Mouse (Mus musculus): ENCODE results near the gene Catsperd. TPM values are rescaled to one million over a fixed set of nuclear protein-coding genes. Genes with fewer than 3 reads are reported as not detected.

Catsperd gene
- polyA plus RNA-seq, 1 experiment from 2014 or later: 0.33 TPM

DNA sequence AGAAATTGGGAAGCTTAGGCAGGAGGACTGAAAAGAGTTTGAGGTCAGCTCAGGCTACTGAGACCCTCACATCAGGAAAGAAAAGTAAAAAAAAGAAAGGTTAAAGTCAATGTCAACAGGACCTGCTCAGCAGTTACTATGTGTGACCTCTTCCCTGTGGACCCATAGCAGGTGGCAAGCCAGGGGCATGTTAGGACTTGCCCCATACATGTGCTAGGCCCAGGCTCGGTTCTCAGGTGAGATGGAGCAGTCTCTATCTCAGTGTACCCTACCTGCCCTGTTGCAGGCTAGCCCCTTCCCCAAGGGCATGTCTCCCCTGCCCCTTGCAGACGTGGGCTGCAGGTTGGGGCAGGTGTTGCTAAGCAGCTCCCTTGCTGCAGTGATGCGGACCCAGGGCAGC is 81.8 kb downstream of the Catsperd start:
- WGBS (ENCODE audit: insufficient replicate concordance): 84% methylated on average over 3 of the region's 3 CpGs
- Histone ChIP-seq H3K4me3 (ENCODE audit: low read depth, low read length) (no peak overlapping the region), H3K27me3 (ENCODE audit: insufficient read depth, low read length) (no peaks in the 10 kb centered on the region), H3K4me1 (ENCODE audit: insufficient read depth) (no peaks in the 10 kb centered on the region), H3K9me3 (ENCODE audit: low read length) (no peaks in the 10 kb centered on the region), H3K4me2 (ENCODE audit: low read depth, low read length) (no peak overlapping the region), H3K36me3 (replicated peaks; ENCODE audit: insufficient read depth, low read length) (peaks cover 74% of the 10 kb centered on the region), H3K9ac (replicated peaks) (no peak overlapping the region), H3K27ac (ENCODE audit: low read depth) (no peak overlapping the region)
- ATAC-seq (no peak), DNase-seq (no peak)
- TF ChIP-seq EP300 (IDR thresholded peaks at IDR 0.05; ENCODE audit: low read depth): no peak
- no peak for TF ChIP-seq CTCF (IDR thresholded peaks at IDR 0.05; ENCODE audit: low read depth)

Other genes with a start within 250 kb of the Catsperd start
- 3.4 TPM in 2 replicates for gene Ptprs, start 151.7 kb upstream of the Catsperd start, polyA plus RNA-seq (2015; fragmentation: Nextera tagmentation; extraction: Ambion mirVana)
- gene Znrf4, start 115.7 kb upstream of the Catsperd start, polyA plus RNA-seq (2015; fragmentation: Nextera tagmentation; extraction: Ambion mirVana): not detected in 2 replicates
- gene Gm20219, start 73.8 kb upstream of the Catsperd start, polyA plus RNA-seq (2015; fragmentation: Nextera tagmentation; extraction: Ambion mirVana): 0.08 TPM in 2 replicates
- 19.7 and 23.1 TPM in 2 replicates for gene Safb2, start 43.6 kb upstream of the Catsperd start, polyA plus RNA-seq (2015; fragmentation: Nextera tagmentation; extraction: Ambion mirVana)
- gene Safb, start 43.3 kb upstream of the Catsperd start, polyA plus RNA-seq (2015; fragmentation: Nextera tagmentation; extraction: Ambion mirVana): 27.0 and 28.4 TPM in 2 replicates
- 259 and 260 TPM in 2 replicates for gene 2410015M20Rik, start 18.4 kb upstream of the Catsperd start, polyA plus RNA-seq (2015; fragmentation: Nextera tagmentation; extraction: Ambion mirVana)
- gene Rpl36, start 14.7 kb upstream of the Catsperd start, polyA plus RNA-seq (2015; fragmentation: Nextera tagmentation; extraction: Ambion mirVana): 1,436 and 1,479 TPM in 2 replicates
- 29.8 and 31.9 TPM in 2 replicates for gene Lonp1, start 1.3 kb upstream of the Catsperd start, polyA plus RNA-seq (2015; fragmentation: Nextera tagmentation; extraction: Ambion mirVana)
- 19.6 and 21.8 TPM in 2 replicates for gene Ranbp3, start 45.2 kb downstream of the Catsperd start, polyA plus RNA-seq (2015; fragmentation: Nextera tagmentation; extraction: Ambion mirVana)
- 281 and 298 TPM in 2 replicates for gene Ndufa11, start 89.6 kb downstream of the Catsperd start, polyA plus RNA-seq (2015; fragmentation: Nextera tagmentation; extraction: Ambion mirVana)
- 3.3 and 4.1 TPM in 2 replicates for gene Vmac, start 89.9 kb downstream of the Catsperd start, polyA plus RNA-seq (2015; fragmentation: Nextera tagmentation; extraction: Ambion mirVana)
- 1.2 and 2.2 TPM in 2 replicates for gene Nrtn, start 129.4 kb downstream of the Catsperd start, polyA plus RNA-seq (2015; fragmentation: Nextera tagmentation; extraction: Ambion mirVana)
- 9.1 TPM in 2 replicates for gene Dus3l, start 136.6 kb downstream of the Catsperd start, polyA plus RNA-seq (2015; fragmentation: Nextera tagmentation; extraction: Ambion mirVana)
- gene Prr22, start 142.1 kb downstream of the Catsperd start, polyA plus RNA-seq (2015; fragmentation: Nextera tagmentation; extraction: Ambion mirVana): 0.20 and 0.23 TPM in 2 replicates
- 3.1 and 3.6 TPM in 2 replicates for gene Rfx2, start 202.9 kb downstream of the Catsperd start, polyA plus RNA-seq (2015; fragmentation: Nextera tagmentation; extraction: Ambion mirVana)
- not detected in 2 replicates for gene Acsbg2, start 246.3 kb downstream of the Catsperd start, polyA plus RNA-seq (2015; fragmentation: Nextera tagmentation; extraction: Ambion mirVana)
- gene 1700061G19Rik, start 247.3 kb downstream of the Catsperd start, polyA plus RNA-seq (2015; fragmentation: Nextera tagmentation; extraction: Ambion mirVana): 0.04 TPM in 1 of 2 replicates, not detected in the other